Mouse (Mus musculus) embryonic facial prominence, embryonic 14.5 days (tissue): ENCODE data around the gene Pbx1. TPM values are rescaled to one million over a fixed set of nuclear protein-coding genes. Genes with fewer than 3 reads are reported as not detected.

Experiments used
- ATAC-seq: fragments of 200-750 bp; cut with Nextera tagmentation; 2 replicates; pipeline ENCODE4 v1.8.0; 2017; ENCODE audit warnings: low read depth, moderate number of reproducible peaks, moderate TSS enrichment
- DNase-seq: peaks from one replicate; pipeline ENCODE4 v3.0.0-alpha.2; 2015; ENCODE audit warnings: low spot score
- H3K27ac ChIP-seq: fragments of 300-500 bp; sonication (generic); replicated peaks from 2 replicates; pipeline ENCODE4 v1.5.1; 2014; ENCODE audit warnings: low read depth, mild to moderate bottlenecking, low read length, moderate library complexity
- H3K27me3 ChIP-seq: fragments of 300-500 bp; sonication (generic); replicated peaks from 2 replicates; pipeline ENCODE4 v1.6.1; 2014; ENCODE audit warnings: low read length; ENCODE audit not compliant: control insufficient read depth, insufficient read depth
- H3K36me3 ChIP-seq: fragments of 300-500 bp; sonication (generic); 2 replicates; pipeline ENCODE4 v1.6.1; 2014; ENCODE audit warnings: low read length, mixed read lengths; ENCODE audit not compliant: control insufficient read depth, insufficient read depth
- H3K4me1 ChIP-seq: fragments of 300-500 bp; sonication (generic); 2 replicates; pipeline ENCODE4 v1.6.1; 2014; ENCODE audit warnings: antibody characterized with exemption, low read length; ENCODE audit not compliant: control insufficient read depth, insufficient read depth
- H3K4me2 ChIP-seq: fragments of 300-500 bp; sonication (generic); 2 replicates; pipeline ENCODE4 v1.6.1; 2014; ENCODE audit warnings: low read depth, mild to moderate bottlenecking, low read length, moderate library complexity, mixed read lengths
- H3K4me3 ChIP-seq: fragments of 300-500 bp; sonication (generic); 2 replicates; pipeline ENCODE4 v1.5.1; 2014; ENCODE audit warnings: low read depth, mild to moderate bottlenecking, low read length
- H3K9ac ChIP-seq: fragments of 300-500 bp; sonication (generic); 2 replicates; pipeline ENCODE4 v1.6.1; 2014; ENCODE audit warnings: low read depth, mild to moderate bottlenecking, low read length, moderate library complexity, mixed read lengths
- H3K9me3 ChIP-seq: fragments of 300-500 bp; sonication (generic); 2 replicates; pipeline ENCODE4 v1.6.1; 2016; ENCODE audit warnings: low read length; ENCODE audit not compliant: control insufficient read depth
- WGBS: fragments of 180-500 bp; shearing (Covaris S2); extraction: QIAGEN DNeasy Blood & Tissue Kit; methylation state at CpG from one replicate; pipeline ENCODE4 v1.1.7; 2014; 5-methylcytosine and 5-hydroxymethylcytosine counted together
- polyA plus RNA-seq: library from polyadenylated mRNA; unstranded; fragments of >200 nt; fragmentation: Nextera tagmentation; extraction: Ambion mirVana; gene quantifications from 2 replicates; pipeline ENCODE4 v1.2.1, GENCODE M21; 2014

Pbx1 gene
- polyA plus RNA-seq, 1 experiment from 2014 or later: 30.5 TPM

GRCm38 (mm10) chr1:168265594-168266390 is 166.3 kb downstream of the Pbx1 start:
- Histone ChIP-seq H3K4me2 (no peak overlapping the region), H3K27me3 (no peaks in the 10 kb centered on the region), H3K27ac (no peak overlapping the region), H3K9ac (no peak overlapping the region), H3K4me1 (peaks cover 24% of the 10 kb centered on the region), H3K4me3 (no peak overlapping the region), H3K36me3 (no peaks in the 10 kb centered on the region), H3K9me3 (no peaks in the 10 kb centered on the region)
- ATAC-seq (peak; percentile 53; the same call in 1 of the 2 replicates), DNase-seq (peak; percentile 44)
- 62% methylated on average over 12 of the region's 12 CpGs for WGBS

- no peak overlapping the region for H3K4me3 ChIP-seq
- H3K9ac ChIP-seq: no peak overlapping the region
- peaks cover 24% of the 10 kb centered on the region for H3K4me1 ChIP-seq
- no peaks in the 10 kb centered on the region for H3K36me3 ChIP-seq
- H3K27me3 ChIP-seq: no peaks in the 10 kb centered on the region
- ATAC-seq (no peak), DNase-seq (no peak)
- no peak overlapping the region for H3K27ac ChIP-seq
- H3K9me3 ChIP-seq: no peaks in the 10 kb centered on the region
- WGBS: 80% methylated on average over 5 of the region's 5 CpGs
- H3K4me2 ChIP-seq: no peak overlapping the region
Observed at GRCm38 (mm10) chr1:168265090-168265489, 167.0 kb downstream of the Pbx1 start.

DNA sequence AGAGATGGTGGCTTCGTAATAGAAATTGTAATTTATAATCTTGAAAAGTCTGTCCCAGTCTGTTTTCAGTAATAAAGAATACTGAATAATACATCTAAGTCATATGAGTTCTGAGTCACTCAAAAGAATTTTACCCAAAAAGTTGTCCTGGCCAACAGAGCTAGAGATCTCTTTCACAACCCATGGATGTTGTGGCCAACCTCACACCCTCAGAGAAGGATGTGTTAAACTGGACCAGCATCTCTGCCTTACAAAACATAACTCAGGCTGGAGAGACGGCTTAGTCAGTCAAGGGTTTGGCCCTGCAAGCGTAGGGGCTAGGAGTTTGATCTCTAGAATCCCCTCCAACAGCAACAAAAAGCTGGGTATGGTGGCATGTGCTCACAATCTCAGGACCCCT is 171.7 kb downstream of the Pbx1 start:
- ATAC-seq (no peak), DNase-seq (no peak)
- 86% methylated on average over 3 of the region's 3 CpGs for WGBS
- H3K27ac ChIP-seq: no peak overlapping the region
- H3K27me3 ChIP-seq: no peaks in the 10 kb centered on the region
- peaks cover under 1% of the 10 kb centered on the region; the same call in 1 of the 2 replicates for H3K4me1 ChIP-seq
- no peak overlapping the region for H3K4me2 ChIP-seq
- H3K4me3 ChIP-seq: no peak overlapping the region
- no peaks in the 10 kb centered on the region for H3K9me3 ChIP-seq
- no peak overlapping the region for H3K9ac ChIP-seq
- H3K36me3 ChIP-seq: no peaks in the 10 kb centered on the region

DNA sequence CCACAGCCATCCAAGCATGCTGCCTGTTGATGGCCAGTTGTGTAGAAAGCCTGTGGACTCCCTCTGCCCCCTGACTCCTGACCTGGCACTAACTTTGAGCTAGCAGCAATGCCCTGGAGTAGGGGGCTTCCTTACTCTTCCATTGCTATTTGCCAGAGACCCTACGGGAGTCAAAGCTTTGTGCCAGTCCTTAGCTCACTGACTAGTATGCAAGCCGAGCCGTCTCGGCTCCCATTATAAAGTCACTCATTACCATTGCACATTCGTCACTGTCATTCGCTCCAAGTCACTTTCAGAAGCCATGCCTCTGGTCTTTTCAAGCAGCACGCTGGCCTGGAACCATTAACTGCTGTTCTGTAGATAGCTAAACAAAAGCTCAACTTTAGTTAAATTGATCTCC is 173.2 kb downstream of the Pbx1 start:
- Histone ChIP-seq H3K9ac (no peak overlapping the region), H3K27ac (no peak overlapping the region), H3K27me3 (no peaks in the 10 kb centered on the region), H3K4me3 (no peak overlapping the region), H3K36me3 (no peaks in the 10 kb centered on the region), H3K4me2 (no peak overlapping the region), H3K9me3 (no peaks in the 10 kb centered on the region), H3K4me1 (no peaks in the 10 kb centered on the region)
- 80% methylated on average over 7 of the region's 7 CpGs for WGBS
- no peak for DNase-seq
- no peak for ATAC-seq

- ATAC-seq (no peak), DNase-seq (no peak)
- no peak overlapping the region for H3K27ac ChIP-seq
- no peaks in the 10 kb centered on the region for H3K27me3 ChIP-seq
- WGBS: 88% methylated on average over 9 of the region's 9 CpGs
- no peaks in the 10 kb centered on the region for H3K36me3 ChIP-seq
- no peaks in the 10 kb centered on the region for H3K4me1 ChIP-seq
- no peaks in the 10 kb centered on the region for H3K9me3 ChIP-seq
- no peak overlapping the region for H3K4me3 ChIP-seq
- H3K9ac ChIP-seq: no peak overlapping the region
- H3K4me2 ChIP-seq: no peak overlapping the region
Observed at GRCm38 (mm10) chr1:168255347-168255908, 176.6 kb downstream of the Pbx1 start.

DNA sequence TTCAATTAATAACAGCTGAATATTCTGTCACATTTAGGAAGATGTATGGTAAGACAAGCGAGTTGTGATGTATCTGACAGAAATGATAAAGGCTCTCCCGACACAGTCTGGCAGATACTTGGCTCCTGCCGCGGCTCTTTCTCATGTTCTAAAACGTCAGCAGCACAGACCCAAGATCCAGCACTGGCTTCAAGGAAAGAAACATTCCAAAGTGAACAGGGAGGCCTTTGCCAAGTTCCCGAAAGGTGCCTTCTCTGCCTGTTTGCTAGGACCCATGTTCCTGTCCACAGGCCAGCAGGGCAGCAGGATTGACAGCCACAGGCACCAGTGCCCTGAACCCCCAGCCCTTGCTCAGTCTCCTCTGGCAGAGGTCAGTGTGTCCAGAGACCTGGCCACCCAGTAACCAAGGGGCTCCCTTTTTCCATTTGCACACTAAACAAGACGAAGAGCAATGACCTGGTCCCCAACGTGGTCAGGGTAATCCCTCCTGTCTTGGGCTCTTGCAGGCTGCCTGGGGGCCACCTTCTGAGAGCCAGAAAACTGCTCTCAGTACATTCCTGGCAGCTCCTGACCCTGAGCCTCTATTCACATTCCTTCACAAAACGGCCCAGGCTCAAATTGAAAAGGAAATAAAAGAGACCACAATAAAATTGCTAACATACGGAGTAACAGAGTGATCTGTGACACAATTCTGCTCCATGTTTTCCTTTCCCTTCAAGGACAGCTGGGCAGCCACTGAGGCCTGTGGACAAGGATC is 184.9 kb downstream of the Pbx1 start:
- 28% methylated on average over 10 of the region's 10 CpGs for WGBS
- no peaks in the 10 kb centered on the region for H3K36me3 ChIP-seq
- no peaks in the 10 kb centered on the region for H3K27me3 ChIP-seq
- peak overlapping the region; percentile 7; the same call in 1 of the 2 replicates for H3K4me2 ChIP-seq
- ATAC-seq (peak; percentile 39; the same call in 1 of the 2 replicates), DNase-seq (peak; percentile 87)
- H3K4me1 ChIP-seq: peaks cover 59% of the 10 kb centered on the region
- H3K4me3 ChIP-seq: no peak overlapping the region
- H3K9ac ChIP-seq: no peak overlapping the region
- H3K9me3 ChIP-seq: no peaks in the 10 kb centered on the region
- peak overlapping the region; percentile 71 for H3K27ac ChIP-seq

DNA sequence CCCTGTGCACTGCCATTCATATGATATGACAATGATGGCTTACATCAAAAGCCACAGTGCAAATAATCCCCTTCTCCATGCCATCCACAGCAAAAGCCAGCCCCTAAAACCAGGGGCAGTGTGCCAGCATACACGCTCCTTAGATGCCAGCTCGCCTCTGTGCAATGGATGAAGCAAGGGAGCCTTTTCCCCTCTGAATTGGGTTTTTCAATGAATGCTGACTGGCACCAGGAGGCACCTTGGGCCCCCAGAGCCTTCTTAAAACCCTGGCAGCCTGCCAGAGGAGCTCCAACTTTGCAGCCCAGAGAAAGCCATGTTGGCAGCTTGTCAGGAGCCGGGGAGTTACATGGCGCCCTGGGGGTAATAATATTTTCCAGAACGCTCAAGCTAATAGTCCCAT is 186.5 kb downstream of the Pbx1 start:
- no peaks in the 10 kb centered on the region for H3K9me3 ChIP-seq
- H3K27ac ChIP-seq: 0 out of 2 replicates have a peak overlapping the region, but pooled peaks have one; percentile 29
- ATAC-seq: peak; percentile 58
- WGBS: 21% methylated on average over 5 of the region's 5 CpGs
- no peaks in the 10 kb centered on the region for H3K27me3 ChIP-seq
- H3K4me2 ChIP-seq: peak overlapping the region; percentile 23
- no peak overlapping the region for H3K4me3 ChIP-seq
- H3K9ac ChIP-seq: 0 out of 2 replicates have a peak overlapping the region, but pooled peaks have one; percentile 16
- peak; percentile 88 for DNase-seq
- peaks cover 74% of the 10 kb centered on the region for H3K4me1 ChIP-seq
- no peaks in the 10 kb centered on the region for H3K36me3 ChIP-seq

- no peak overlapping the region for H3K9ac ChIP-seq
- no peak for ATAC-seq
- H3K4me3 ChIP-seq: no peak overlapping the region
- peaks cover 83% of the 10 kb centered on the region for H3K4me1 ChIP-seq
- no peak overlapping the region for H3K27ac ChIP-seq
- no peaks in the 10 kb centered on the region for H3K9me3 ChIP-seq
- no peaks in the 10 kb centered on the region for H3K27me3 ChIP-seq
- WGBS: 72% methylated on average over 12 of the region's 12 CpGs
- DNase-seq: no peak
- no peak overlapping the region for H3K4me2 ChIP-seq
- no peaks in the 10 kb centered on the region for H3K36me3 ChIP-seq
Observed at GRCm38 (mm10) chr1:168243759-168244158, 188.3 kb downstream of the Pbx1 start.
